Mouse (Mus musculus) forebrain, embryonic 16.5 days (tissue): ENCODE measurements at regions not wholly inside any gene's neighbourhood (a gene's known extent, or its start where the extent isn't known, plus 50 kb on each side); places are given as distances from the start of the nearest gene placed in this dataset.
"Not testable (repeated sequence)": the region's sequence is repeated elsewhere in the genome, so short reads cannot be mapped to it uniquely, and the experiment has no call there.

ENCODE experiments used
- ATAC-seq: fragments of 200-750 bp; cut with Nextera tagmentation; 2 replicates; pipeline ENCODE4 v1.8.0; 2017; ENCODE audit warnings: mild to moderate bottlenecking, moderate library complexity
- H3K27ac ChIP-seq: fragments of 300-500 bp; sonication (generic); 2 replicates; pipeline ENCODE4 v1.5.1; 2014; ENCODE audit warnings: low read length, control low read depth
- H3K27me3 ChIP-seq: fragments of 300-500 bp; sonication (generic); replicated peaks from 2 replicates; pipeline ENCODE4 v1.6.1; 2014; ENCODE audit warnings: low read length; ENCODE audit not compliant: control insufficient read depth, insufficient read depth
- H3K36me3 ChIP-seq: fragments of 300-500 bp; sonication (generic); 2 replicates; pipeline ENCODE4 v1.6.1; 2014; ENCODE audit not compliant: control insufficient read depth, insufficient read depth
- H3K4me1 ChIP-seq: fragments of 300-500 bp; sonication (generic); replicated peaks from 2 replicates; pipeline ENCODE4 v1.6.1; 2014; ENCODE audit warnings: low read length; ENCODE audit not compliant: control insufficient read depth, insufficient read depth
- H3K4me2 ChIP-seq: fragments of 300-500 bp; sonication (generic); 2 replicates; pipeline ENCODE4 v1.6.1; 2014; ENCODE audit warnings: mild to moderate bottlenecking, low read length, control low read depth
- H3K4me3 ChIP-seq: fragments of 300-500 bp; sonication (generic); replicated peaks from 2 replicates; pipeline ENCODE4 v1.5.1; 2014; ENCODE audit warnings: mild to moderate bottlenecking, low read length, control low read depth
- H3K9ac ChIP-seq: fragments of 300-500 bp; sonication (generic); replicated peaks from 2 replicates; pipeline ENCODE4 v1.6.1; 2014; ENCODE audit warnings: low read depth, low read length, control low read depth
- H3K9me3 ChIP-seq: fragments of 300-500 bp; sonication (generic); 2 replicates; pipeline ENCODE4 v1.6.1; 2016; ENCODE audit warnings: low read length; ENCODE audit not compliant: control insufficient read depth
- WGBS: fragments of 180-500 bp; shearing (Covaris S2); extraction: QIAGEN DNeasy Blood & Tissue Kit; methylation state at CpG from one replicate; pipeline ENCODE4 v1.1.7; 2014; 5-methylcytosine and 5-hydroxymethylcytosine counted together

DNA sequence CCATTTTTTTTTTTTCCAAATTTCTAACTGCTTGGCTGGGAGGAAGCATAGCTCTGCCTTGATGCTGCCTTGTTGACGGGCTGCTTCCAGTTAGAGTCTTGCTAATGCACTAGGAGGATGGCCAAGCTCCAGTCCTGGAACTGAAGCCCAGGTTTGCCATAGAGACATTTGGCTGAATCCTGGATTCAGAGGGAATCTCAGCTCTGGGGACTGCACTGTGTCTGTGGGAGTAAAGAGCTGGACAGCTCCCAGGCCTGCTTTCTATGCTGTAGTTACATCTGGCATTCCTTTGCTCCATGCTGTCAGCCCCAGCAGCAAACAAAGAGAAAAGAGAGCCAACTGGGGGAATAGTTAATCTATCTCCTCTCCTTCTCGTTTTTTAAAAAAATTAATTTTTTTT lies 392.5 kb upstream of the Stxbp6 start:
- ATAC-seq = peak; percentile 79
- no peak overlapping the region for H3K4me3 ChIP-seq
- no peak overlapping the region for H3K27ac ChIP-seq
- peaks cover 8% of the 10 kb centered on the region for H3K4me1 ChIP-seq
- H3K9ac ChIP-seq = no peak overlapping the region
- H3K4me2 ChIP-seq = no peak overlapping the region
- H3K27me3 ChIP-seq = no peaks in the 10 kb centered on the region
- WGBS = 28% methylated on average over 2 of the region's 2 CpGs
- H3K9me3 ChIP-seq = no peaks in the 10 kb centered on the region
- no peaks in the 10 kb centered on the region for H3K36me3 ChIP-seq

DNA sequence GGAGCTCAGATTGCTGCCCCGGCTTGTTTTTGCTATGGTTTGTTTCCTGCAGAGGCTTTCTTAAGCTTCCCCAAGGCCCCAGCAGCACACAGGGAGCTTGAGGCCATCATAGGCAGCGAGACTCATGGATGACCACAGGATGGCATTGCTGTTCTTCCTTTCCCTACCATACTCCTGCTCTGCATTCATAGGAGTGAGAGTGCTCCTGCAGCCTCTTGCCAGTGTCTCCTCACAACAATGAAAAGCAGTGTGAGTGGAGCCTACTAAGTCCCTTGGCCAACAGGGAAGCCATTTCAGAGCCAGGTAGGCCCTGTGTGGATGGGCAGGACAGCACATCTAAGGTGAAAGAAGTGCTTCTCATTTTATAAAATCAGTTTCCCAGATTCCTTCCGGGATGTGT lies 391.6 kb upstream of the Stxbp6 start:
- 60% methylated on average over 3 of the region's 3 CpGs for WGBS
- no peaks in the 10 kb centered on the region for H3K36me3 ChIP-seq
- H3K4me2 ChIP-seq = no peak overlapping the region
- no peak overlapping the region for H3K9ac ChIP-seq
- peaks cover 8% of the 10 kb centered on the region for H3K4me1 ChIP-seq
- ATAC-seq = peak; percentile 95
- H3K27ac ChIP-seq = 0 out of 2 replicates have a peak overlapping the region, but pooled peaks have one; percentile 18
- no peaks in the 10 kb centered on the region for H3K27me3 ChIP-seq
- H3K9me3 ChIP-seq = no peaks in the 10 kb centered on the region
- no peak overlapping the region for H3K4me3 ChIP-seq

DNA sequence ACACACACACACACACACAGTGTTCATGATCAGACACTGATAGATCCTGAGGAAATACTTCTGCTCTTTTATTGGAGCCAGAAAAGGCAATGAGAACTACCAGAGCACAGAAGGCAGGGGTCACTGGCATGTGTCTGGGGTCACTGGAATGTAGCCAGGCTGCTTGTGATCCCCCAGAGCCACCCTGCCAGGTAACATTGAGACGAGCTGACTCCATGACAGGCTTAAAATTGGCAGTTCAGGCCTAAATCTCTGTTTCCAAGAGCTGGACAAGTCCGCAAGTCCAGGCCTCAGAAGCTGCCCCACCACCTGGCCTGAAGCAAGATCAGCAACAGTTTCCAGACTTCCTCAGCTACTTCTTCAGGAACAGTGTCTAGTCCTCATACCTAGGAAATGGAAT lies 390.4 kb upstream of the Stxbp6 start:
- Histone ChIP-seq H3K36me3 (no peaks in the 10 kb centered on the region), H3K4me3 (no peak overlapping the region), H3K27me3 (no peaks in the 10 kb centered on the region), H3K9me3 (no peaks in the 10 kb centered on the region), H3K4me2 (no peak overlapping the region), H3K4me1 (peaks cover 8% of the 10 kb centered on the region), H3K9ac (no peak overlapping the region), H3K27ac (no peak overlapping the region)
- 89% methylated on average over 2 of the region's 2 CpGs for WGBS
- no peak for ATAC-seq

DNA sequence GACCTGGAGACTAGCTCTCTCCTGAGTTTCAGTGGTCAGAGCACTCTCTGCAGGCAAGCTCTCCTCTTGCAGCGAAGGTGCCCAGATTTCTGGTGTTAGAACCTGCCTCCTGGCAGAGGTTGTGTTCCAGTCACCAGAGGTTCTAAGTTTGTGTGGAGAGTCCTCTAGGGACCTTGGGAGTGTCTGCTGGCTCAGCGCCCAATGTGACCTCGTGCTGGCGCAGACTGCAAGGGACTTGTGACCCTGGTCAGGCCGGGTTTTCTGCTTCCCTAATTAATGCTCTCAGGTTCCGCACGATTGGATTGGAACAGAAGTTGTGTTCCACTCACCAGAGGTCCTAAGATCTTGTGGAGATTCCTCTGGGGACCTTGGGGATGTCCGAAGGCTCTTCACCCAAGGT lies 384.2 kb upstream of the Stxbp6 start:
- 78% methylated on average over 8 of the region's 8 CpGs for WGBS
- H3K4me1 ChIP-seq, H3K4me2 ChIP-seq, H3K9ac ChIP-seq, H3K4me3 ChIP-seq, H3K9me3 ChIP-seq, H3K27me3 ChIP-seq, ATAC-seq, H3K27ac ChIP-seq, H3K36me3 ChIP-seq: not testable (repeated sequence)

DNA sequence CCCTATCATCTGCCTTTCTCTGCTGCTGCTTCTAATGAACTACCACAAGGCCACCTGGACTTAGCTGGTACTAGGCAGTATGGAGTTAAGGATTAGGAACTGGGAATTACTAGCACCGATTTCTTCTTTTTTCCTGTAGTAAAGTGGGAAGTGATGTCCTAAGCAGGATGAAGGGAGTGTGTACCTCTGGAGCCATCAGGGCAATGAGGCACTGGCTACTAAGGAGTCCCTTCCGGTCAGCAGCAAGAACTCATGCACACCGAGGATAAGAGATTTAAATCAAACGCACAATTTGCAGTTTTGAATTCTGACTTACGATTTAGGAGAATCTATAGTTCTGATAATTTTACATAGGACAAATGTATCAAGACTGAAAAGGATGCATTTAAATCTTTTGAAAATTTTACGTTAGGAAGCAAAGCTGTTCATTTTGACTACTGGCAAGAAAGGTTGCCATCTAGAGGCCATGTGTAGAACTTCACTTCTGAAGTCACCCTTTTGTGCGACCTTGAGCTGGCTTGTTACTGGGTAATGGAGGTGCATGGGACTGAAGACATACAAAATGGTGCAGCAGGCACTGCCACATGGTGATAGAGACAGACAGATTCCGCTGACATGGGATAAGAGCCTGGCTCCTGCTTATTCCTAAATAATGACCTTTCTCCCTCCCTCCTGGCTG lies 369.1 kb upstream of the Stxbp6 start:
- H3K9me3 ChIP-seq = no peaks in the 10 kb centered on the region
- no peaks in the 10 kb centered on the region for H3K36me3 ChIP-seq
- no peak overlapping the region for H3K27ac ChIP-seq
- no peak overlapping the region for H3K4me3 ChIP-seq
- 62% methylated on average over 8 of the region's 8 CpGs for WGBS
- H3K4me1 ChIP-seq = no peaks in the 10 kb centered on the region
- H3K27me3 ChIP-seq = no peaks in the 10 kb centered on the region
- H3K4me2 ChIP-seq = no peak overlapping the region
- ATAC-seq = peak; percentile 81
- no peak overlapping the region for H3K9ac ChIP-seq

DNA sequence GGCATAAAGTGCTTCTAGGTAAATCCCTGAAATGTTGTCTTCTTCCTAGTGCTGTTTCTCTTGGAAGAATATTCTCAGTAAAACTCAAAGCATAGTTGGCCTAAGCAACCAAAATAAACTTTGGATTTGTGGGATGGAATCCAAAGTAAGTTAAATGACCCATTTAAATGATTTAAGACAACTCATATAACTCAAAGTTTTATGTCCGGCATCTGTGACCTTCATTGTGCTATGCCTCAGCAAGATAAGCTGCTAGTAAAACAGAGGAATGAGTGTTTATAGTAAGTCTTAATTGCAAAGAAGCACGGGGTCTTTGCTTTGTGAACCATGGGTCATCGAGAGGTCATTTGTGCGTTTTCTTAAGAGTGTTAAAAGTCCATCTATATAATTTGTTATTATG lies 368.0 kb upstream of the Stxbp6 start:
- Histone ChIP-seq H3K27ac (no peak overlapping the region), H3K9ac (no peak overlapping the region), H3K27me3 (no peaks in the 10 kb centered on the region), H3K4me2 (no peak overlapping the region), H3K4me3 (no peak overlapping the region), H3K36me3 (no peaks in the 10 kb centered on the region), H3K9me3 (no peaks in the 10 kb centered on the region), H3K4me1 (no peaks in the 10 kb centered on the region)
- no peak for ATAC-seq
- WGBS = 36% methylated on average over 4 of the region's 4 CpGs

DNA sequence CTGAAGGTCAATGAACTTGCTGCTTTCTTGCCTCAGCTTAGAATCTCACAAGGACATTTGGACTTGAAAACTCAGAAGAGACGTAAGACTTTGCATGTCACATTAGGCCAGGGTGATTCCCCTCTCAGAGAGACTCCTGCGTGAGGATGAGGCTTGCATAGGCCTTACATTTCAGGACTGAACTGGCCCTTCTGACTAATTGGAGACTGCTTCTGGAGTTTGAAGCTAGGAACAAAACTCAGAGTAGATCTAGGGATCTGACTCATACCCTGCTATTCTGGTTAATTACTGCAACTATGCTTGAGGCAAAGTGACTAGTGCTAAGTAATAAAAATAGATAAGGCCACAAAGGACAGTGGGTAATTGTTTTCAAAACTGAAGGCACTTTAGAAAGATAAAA lies 365.2 kb upstream of the Stxbp6 start:
- no peaks in the 10 kb centered on the region for H3K4me1 ChIP-seq
- H3K9me3 ChIP-seq = no peaks in the 10 kb centered on the region
- ATAC-seq = no peak
- WGBS = 85% methylated on average over 2 of the region's 2 CpGs
- no peak overlapping the region for H3K4me2 ChIP-seq
- H3K9ac ChIP-seq = no peak overlapping the region
- no peaks in the 10 kb centered on the region for H3K36me3 ChIP-seq
- H3K27me3 ChIP-seq = no peaks in the 10 kb centered on the region
- no peak overlapping the region for H3K27ac ChIP-seq
- H3K4me3 ChIP-seq = no peak overlapping the region

DNA sequence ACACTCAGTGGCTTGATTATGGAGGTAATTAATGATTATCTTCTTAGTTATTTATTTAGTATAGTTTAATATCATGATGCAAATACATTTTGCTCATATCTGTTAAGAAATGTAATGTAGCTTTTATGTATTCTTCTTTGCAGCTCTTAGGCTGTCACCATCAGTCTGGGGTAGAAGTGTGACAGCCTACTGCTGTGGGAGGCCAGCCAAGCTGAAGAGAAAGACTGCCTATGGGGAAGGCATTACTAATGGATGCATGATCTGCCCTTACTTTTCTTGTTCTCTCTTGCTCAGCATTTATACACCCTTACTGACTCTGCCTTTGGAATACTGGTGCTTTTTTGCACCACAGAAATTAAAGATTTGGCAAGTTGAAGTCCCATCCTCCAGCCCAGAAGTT lies 362.8 kb upstream of the Stxbp6 start:
- no peak overlapping the region for H3K4me3 ChIP-seq
- no peaks in the 10 kb centered on the region for H3K36me3 ChIP-seq
- no peaks in the 10 kb centered on the region for H3K4me1 ChIP-seq
- no peak overlapping the region for H3K9ac ChIP-seq
- H3K27me3 ChIP-seq = no peaks in the 10 kb centered on the region
- no peak overlapping the region for H3K27ac ChIP-seq
- H3K9me3 ChIP-seq = no peaks in the 10 kb centered on the region
- no peak overlapping the region for H3K4me2 ChIP-seq
- no peak for ATAC-seq

DNA sequence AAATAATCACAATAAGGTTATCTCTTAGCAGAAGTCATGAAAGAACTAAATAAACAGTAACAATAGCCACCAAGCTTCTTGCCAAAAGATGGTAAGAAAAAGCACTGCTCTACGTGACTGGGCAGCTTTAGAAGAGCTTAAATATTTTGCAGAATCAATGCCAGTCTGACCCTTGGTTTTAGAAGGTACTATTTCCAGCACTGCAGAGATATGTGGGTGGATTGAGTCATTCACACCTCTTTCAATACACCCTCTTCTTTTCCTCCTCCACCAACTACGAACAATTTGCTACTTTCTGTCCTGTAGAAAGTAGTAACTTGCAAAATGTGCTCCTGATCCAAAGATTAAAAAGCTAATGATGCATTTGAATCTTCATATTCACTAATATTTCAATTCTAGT lies 324.9 kb upstream of the Stxbp6 start:
- no peak overlapping the region for H3K9ac ChIP-seq
- H3K27me3 ChIP-seq = no peaks in the 10 kb centered on the region
- 71% methylated on average over 2 of the region's 2 CpGs for WGBS
- ATAC-seq = no peak
- H3K9me3 ChIP-seq = no peaks in the 10 kb centered on the region
- H3K4me2 ChIP-seq = no peak overlapping the region
- H3K4me1 ChIP-seq = no peaks in the 10 kb centered on the region
- no peak overlapping the region for H3K27ac ChIP-seq
- H3K36me3 ChIP-seq = no peaks in the 10 kb centered on the region
- no peak overlapping the region for H3K4me3 ChIP-seq

DNA sequence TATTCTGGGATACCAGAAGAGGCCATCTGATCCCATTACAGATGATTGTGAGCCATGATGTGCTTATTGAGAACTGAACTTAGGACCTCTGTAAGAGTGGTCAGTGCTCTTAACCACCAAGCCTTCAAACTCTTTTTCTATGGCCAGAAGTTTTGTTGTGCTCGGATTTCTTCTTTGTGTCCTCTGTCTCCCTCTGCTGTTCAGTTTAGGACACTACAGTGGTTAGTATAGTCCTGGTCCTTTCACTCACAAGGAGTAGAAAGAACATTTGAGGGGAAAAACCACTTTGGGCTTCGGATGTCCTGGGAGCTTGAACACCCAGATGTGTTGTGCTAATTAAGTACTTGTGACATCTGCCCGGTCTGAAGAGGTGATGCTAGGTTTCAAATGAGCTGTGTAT lies 310.4 kb upstream of the Stxbp6 start:
- H3K4me3 ChIP-seq = no peak overlapping the region
- H3K36me3 ChIP-seq = no peaks in the 10 kb centered on the region
- no peak for ATAC-seq
- H3K4me1 ChIP-seq = no peaks in the 10 kb centered on the region
- no peak overlapping the region for H3K9ac ChIP-seq
- H3K27ac ChIP-seq = no peak overlapping the region
- no peaks in the 10 kb centered on the region for H3K27me3 ChIP-seq
- WGBS = 57% methylated on average over 3 of the region's 3 CpGs
- H3K9me3 ChIP-seq = no peaks in the 10 kb centered on the region
- H3K4me2 ChIP-seq = no peak overlapping the region
